Mouse (Mus musculus) ovary, postnatal 10 days (tissue): ENCODE measurements at regions not wholly inside any gene's neighbourhood (a gene's known extent, or its start where the extent isn't known, plus 50 kb on each side); places are given as distances from the start of the nearest gene placed in this dataset.

ENCODE experiments used
- DNase-seq: peaks from one replicate; pipeline ENCODE4 v3.0.0; 2022; ENCODE audit warnings: low spot score

DNA sequence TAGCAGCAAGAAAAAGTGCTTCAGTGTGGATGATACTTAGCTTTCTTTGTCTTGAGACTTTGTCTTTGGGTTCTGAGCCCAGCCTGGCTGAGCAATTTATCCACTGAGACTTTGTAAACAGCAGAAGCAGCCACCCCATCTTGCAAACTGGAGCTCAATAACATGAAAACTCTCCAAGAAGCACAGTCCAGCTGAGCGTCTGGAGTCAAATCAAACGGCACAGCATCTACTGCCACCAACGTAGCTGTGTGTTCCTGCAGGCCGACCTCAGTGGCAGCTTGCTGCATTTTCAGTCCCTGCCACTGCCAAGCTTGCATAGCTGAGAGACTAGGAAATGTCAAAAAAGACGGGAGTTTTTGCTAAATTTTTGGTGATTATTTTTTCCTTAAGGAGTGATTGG is 68.8 kb upstream of the Galnt17 start:
- no peak for DNase-seq

DNA sequence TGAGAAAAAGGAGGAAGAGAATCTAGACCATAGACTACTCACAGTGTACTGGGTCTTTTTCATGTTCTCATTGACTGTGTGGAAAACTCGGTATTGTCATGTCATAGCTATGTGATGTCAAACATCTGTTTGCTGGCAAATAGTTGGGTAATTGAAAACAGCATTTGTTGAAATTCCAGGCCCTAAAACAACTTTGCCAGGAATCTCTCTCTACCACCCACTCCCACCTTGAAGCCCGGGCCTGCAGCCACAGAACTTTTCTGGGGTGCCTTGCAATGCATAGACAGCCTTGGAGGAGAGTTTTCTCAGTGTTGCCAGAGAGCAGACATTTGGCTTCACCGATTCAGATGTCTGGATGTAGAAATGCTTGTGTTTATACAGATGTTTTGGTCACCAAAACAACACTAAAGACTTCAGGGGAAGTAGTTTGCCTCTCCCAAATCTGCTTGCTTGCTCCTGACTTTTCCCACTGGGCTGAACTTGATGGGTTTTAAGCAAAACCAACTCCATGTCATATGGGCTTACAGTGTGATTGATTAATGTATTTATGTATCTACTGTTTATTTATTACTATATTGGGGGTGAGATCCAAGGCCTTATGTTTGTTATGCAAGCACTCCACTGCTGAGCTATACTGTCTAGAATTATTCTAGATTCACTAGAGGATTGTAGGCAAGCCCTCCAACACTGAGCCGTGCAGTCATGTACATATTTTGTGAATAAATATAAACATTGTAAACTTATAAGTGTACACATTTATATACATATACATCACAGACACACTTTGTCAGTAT is 63.2 kb upstream of the Galnt17 start:
- peak; percentile 11 for DNase-seq

- DNase-seq = no peak
Measured at GRCm38 (mm10) chr5:131367461-131367860, 59.2 kb upstream of the Galnt17 start.

- DNase-seq = no peak
Measured at GRCm38 (mm10) chr5:131359831-131360230, 51.5 kb upstream of the Galnt17 start.
